In the genomic region with DNA sequence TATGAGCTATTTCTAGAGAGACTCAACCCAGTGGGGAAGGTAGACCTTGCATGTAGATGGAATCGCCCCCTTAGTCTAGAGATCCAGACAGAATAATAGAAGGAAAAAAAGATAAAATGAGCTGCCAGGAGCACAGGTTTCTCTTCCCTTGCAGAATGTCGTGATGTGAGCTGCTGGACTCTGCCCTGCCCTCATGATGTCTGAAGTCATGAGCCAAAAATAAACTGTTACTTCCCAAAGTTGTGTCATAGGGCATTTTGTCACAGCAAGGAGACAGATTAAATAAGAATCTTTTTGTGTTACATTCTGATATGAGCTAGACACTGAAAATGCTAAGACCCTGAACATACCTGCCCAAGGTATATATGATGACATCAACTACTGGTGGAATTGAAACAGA, we compare ENCODE assay signal across 10 mouse cellular contexts.
"Had no signal": no experiment of that assay in that cellular context is flagged by ENCODE, and none has a peak within 500 bp of the region (broad histone marks: within the 10 kb centered on the region; RNA-seq: fewer than 3 reads in every experiment).

No protein-coding gene starts in this region.

- H3K9me3 ChIP-seq: limb, embryonic 12.5 days; liver, embryonic 12.5 days; lung, embryonic 15.5 days; stomach, embryonic 15.5 days had no signal

- ATAC-seq: liver, embryonic 12.5 days; midbrain, embryonic 13.5 days had no signal

- H3K9ac ChIP-seq: limb, embryonic 12.5 days; liver, embryonic 12.5 days; lung, embryonic 15.5 days; midbrain, embryonic 13.5 days; stomach, embryonic 15.5 days had no signal

- H3K4me2 ChIP-seq: limb, embryonic 12.5 days; liver, embryonic 12.5 days; lung, embryonic 15.5 days; midbrain, embryonic 13.5 days; stomach, embryonic 15.5 days had no signal

- H3K27ac ChIP-seq: limb, embryonic 12.5 days; liver, embryonic 12.5 days; lung, embryonic 15.5 days; midbrain, embryonic 13.5 days; stomach, embryonic 15.5 days had no signal

- H3K4me3 ChIP-seq: limb, embryonic 12.5 days; liver, embryonic 12.5 days; lung, embryonic 15.5 days; midbrain, embryonic 13.5 days; stomach, embryonic 15.5 days had no signal

- H3K36me3 ChIP-seq: limb, embryonic 12.5 days; liver, embryonic 12.5 days; lung, embryonic 15.5 days; midbrain, embryonic 13.5 days; stomach, embryonic 15.5 days had no signal

- H3K4me1 ChIP-seq: limb, embryonic 12.5 days; liver, embryonic 12.5 days; lung, embryonic 15.5 days; midbrain, embryonic 13.5 days; stomach, embryonic 15.5 days had no signal

- DNase-seq: layer of hippocampus, postnatal 36 days; lung, postnatal 14 days; right cerebral cortex, postnatal 14 days; thymus, adult 2 months; thymus, postnatal 25 days had no signal

- H3K27me3 ChIP-seq: limb, embryonic 12.5 days; liver, embryonic 12.5 days; lung, embryonic 15.5 days; midbrain, embryonic 13.5 days; stomach, embryonic 15.5 days had no signal
